Mouse (Mus musculus): Measurements from ENCODE around the gene Abce1. TPM values are rescaled to one million over a fixed set of nuclear protein-coding genes. Genes with fewer than 3 reads are reported as not detected.
"Not testable (repeated sequence)": the region's sequence is repeated elsewhere in the genome, so short reads cannot be mapped to it uniquely, and the experiment has no call there.

Gene Abce1
- total RNA-seq, 1 experiment = 168 TPM

GRCm38 (mm10) chr8:79712676-79713075, 1.1 kb upstream of the Abce1 start:
- H3K4me1 ChIP-seq (ENCODE audit: control insufficient read depth in 2 of 2, insufficient read depth in 2 of 2, low read length in 2 of 2, poor library complexity in 1 of 2) = peaks cover 0 to 2% of the 10 kb centered on the region in 2 experiments; a peak in 1 of 4 replicates
- peak overlapping the region; percentile 7; the same call in 1 of the 2 replicates for H3K27ac ChIP-seq (ENCODE audit: insufficient read depth, low read depth, low read length, poor library complexity, severe bottlenecking)
- in situ Hi-C loops (cut with MboI; ENCODE audit: low sequenced_read_pairs in 2 of 2, unreplicated experiment in 2 of 2) = no loop called here
- DNase-seq (ENCODE audit: low read depth, low spot score) = no peak
- peak overlapping the region; percentile 26; the same call in 1 of the 2 replicates for H3K9ac ChIP-seq (ENCODE audit: insufficient read depth, low read depth, low read length, poor library complexity, severe bottlenecking)
- peak overlapping the region; percentile 28 to 98; a peak in 2 of 4 replicates for H3K4me3 ChIP-seq (ENCODE audit: insufficient read depth in 1 of 2, low read depth in 1 of 2, low read length in 2 of 2, poor library complexity in 1 of 2, severe bottlenecking in 1 of 2)
- H3K9me3 ChIP-seq (ENCODE audit: control insufficient read depth, insufficient read depth, low read depth, low read length) = no peaks in the 10 kb centered on the region
- no peak for TF ChIP-seq CHD2 (IDR thresholded peaks at IDR 0.05; ENCODE audit: low read depth, low read length)
- TF ChIP-seq ZNF384 (IDR thresholded peaks at IDR 0.05; ENCODE audit: low read depth, low read length) = no peak
- TF ChIP-seq HCFC1 (IDR thresholded peaks at IDR 0.05; ENCODE audit: borderline replicate concordance, insufficient read depth, low read length) = no peak
- no peak for TF ChIP-seq MAFK (IDR thresholded peaks at IDR 0.05; ENCODE audit: insufficient read depth, low read depth, low read length)
- TF ChIP-seq ZC3H11A (IDR thresholded peaks at IDR 0.05; ENCODE audit: borderline replicate concordance, low read depth, low read length) = no peak
- H3K36me3 ChIP-seq (ENCODE audit: control insufficient read depth, insufficient read depth, low read length, poor library complexity, severe bottlenecking) = no peaks in the 10 kb centered on the region; the same call in none of the 2 replicates

DNA sequence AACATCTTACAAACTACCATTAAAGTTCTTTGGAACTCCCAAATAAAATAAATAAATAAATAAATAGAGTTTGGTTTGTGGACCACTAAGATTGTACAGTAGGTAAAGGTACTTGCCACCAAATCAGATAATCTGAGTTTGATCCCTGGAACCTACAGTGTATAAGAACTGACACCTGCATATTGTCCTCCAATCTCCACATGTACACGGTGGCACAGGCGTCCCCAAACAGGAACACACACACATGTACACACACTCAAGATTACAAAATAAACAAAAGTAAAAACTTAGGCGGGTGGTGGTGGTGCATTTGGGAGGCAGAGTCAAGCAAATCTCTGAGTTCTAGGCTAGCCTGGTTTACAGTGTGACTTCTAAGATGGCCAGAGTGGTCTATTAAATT, 4.9 kb downstream of the Abce1 start:
- in situ Hi-C loops (cut with MboI; ENCODE audit: low sequenced_read_pairs in 2 of 2, unreplicated experiment in 2 of 2) = no loop called here

DNA sequence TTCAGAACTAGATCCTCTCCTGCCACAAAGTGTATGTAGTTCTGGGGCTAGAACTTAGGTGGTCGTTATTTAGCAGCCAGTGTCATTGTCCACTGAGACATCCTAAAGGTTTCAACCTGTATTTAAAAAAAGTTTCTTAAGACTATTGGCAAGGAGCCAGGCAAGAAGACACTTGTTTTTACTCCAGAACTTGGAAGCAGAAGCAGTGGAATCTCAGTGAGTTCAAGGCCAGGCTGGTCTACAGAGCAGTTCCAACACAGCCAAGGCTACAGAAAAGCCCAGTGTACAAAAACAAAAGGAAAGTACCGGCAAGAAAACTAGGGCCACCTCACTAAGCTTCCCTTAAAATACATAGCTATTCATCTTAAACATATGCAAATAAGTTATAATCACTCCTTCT, 19.0 kb downstream of the Abce1 start:
- in situ Hi-C loops (cut with MboI; ENCODE audit: low sequenced_read_pairs in 2 of 2, unreplicated experiment in 2 of 2) = loop anchor here in 1 of 2 experiments (25.0 kb wide), 1 partner anchor 1045 kb away; the partner anchor contains the start of gene Smarca5
- no peak for TF ChIP-seq HCFC1 (IDR thresholded peaks at IDR 0.05; ENCODE audit: borderline replicate concordance, insufficient read depth, low read length)
- no peak for TF ChIP-seq MAFK (IDR thresholded peaks at IDR 0.05; ENCODE audit: insufficient read depth, low read depth, low read length)
- TF ChIP-seq ZC3H11A (IDR thresholded peaks at IDR 0.05; ENCODE audit: borderline replicate concordance, low read depth, low read length) = no peak

More for the DNA sequence above, 4.9 kb downstream of the Abce1 start:
- no peaks in the 10 kb centered on the region for H3K9me3 ChIP-seq (ENCODE audit: control insufficient read depth, insufficient read depth, low read depth, low read length)
- H3K27ac ChIP-seq (ENCODE audit: insufficient read depth, low read depth, low read length, poor library complexity, severe bottlenecking) = no peak overlapping the region
- no peak for TF ChIP-seq CHD2 (IDR thresholded peaks at IDR 0.05; ENCODE audit: low read depth, low read length)
- no peak for TF ChIP-seq MAFK (IDR thresholded peaks at IDR 0.05; ENCODE audit: insufficient read depth, low read depth, low read length)
- no peak for TF ChIP-seq ZNF384 (IDR thresholded peaks at IDR 0.05; ENCODE audit: low read depth, low read length)
- no peak for TF ChIP-seq ZC3H11A (IDR thresholded peaks at IDR 0.05; ENCODE audit: borderline replicate concordance, low read depth, low read length)
- TF ChIP-seq HCFC1 (IDR thresholded peaks at IDR 0.05; ENCODE audit: borderline replicate concordance, insufficient read depth, low read length) = no peak
- H3K9ac ChIP-seq (ENCODE audit: insufficient read depth, low read depth, low read length, poor library complexity, severe bottlenecking) = no peak overlapping the region
- no peak for DNase-seq (ENCODE audit: low read depth, low spot score)
- no peak overlapping the region for H3K4me3 ChIP-seq (ENCODE audit: insufficient read depth in 1 of 2, low read depth in 1 of 2, low read length in 2 of 2, poor library complexity in 1 of 2, severe bottlenecking in 1 of 2)
- peaks cover 0 to 2% of the 10 kb centered on the region in 2 experiments; a peak in 1 of 4 replicates for H3K4me1 ChIP-seq (ENCODE audit: control insufficient read depth in 2 of 2, insufficient read depth in 2 of 2, low read length in 2 of 2, poor library complexity in 1 of 2)
- peaks cover 21% of the 10 kb centered on the region for H3K36me3 ChIP-seq (ENCODE audit: control insufficient read depth, insufficient read depth, low read length, poor library complexity, severe bottlenecking)

DNA sequence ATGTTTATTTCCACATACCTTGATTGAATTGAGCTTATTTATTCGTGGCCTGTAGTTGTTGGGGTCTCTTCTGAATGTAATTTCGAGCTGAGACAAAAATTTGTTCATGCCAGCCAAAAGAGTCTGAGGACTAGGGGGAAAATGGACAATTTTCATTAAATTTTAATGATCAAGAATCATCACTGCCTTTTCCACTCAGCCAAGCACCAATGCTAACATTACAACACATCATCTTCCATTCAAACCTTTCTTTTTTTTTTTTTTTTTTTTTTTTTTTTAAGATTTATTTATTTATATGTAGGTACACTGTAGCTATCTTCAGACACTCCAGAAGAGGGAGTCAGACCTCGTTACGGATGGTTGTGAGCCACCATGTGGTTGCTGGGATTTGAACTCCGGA, 25.6 kb downstream of the Abce1 start:
- H3K27ac ChIP-seq (ENCODE audit: insufficient read depth, low read depth, low read length, poor library complexity, severe bottlenecking); H3K9ac ChIP-seq (ENCODE audit: insufficient read depth, low read depth, low read length, poor library complexity, severe bottlenecking); DNase-seq (ENCODE audit: low read depth, low spot score); H3K4me1 ChIP-seq (ENCODE audit: control insufficient read depth in 2 of 2, insufficient read depth in 2 of 2, low read length in 2 of 2, poor library complexity in 1 of 2); H3K4me3 ChIP-seq (ENCODE audit: insufficient read depth in 1 of 2, low read depth in 1 of 2, low read length in 2 of 2, poor library complexity in 1 of 2, severe bottlenecking in 1 of 2); H3K9me3 ChIP-seq (ENCODE audit: control insufficient read depth, insufficient read depth, low read depth, low read length): not testable (repeated sequence)
- in situ Hi-C loops (cut with MboI; ENCODE audit: low sequenced_read_pairs in 2 of 2, unreplicated experiment in 2 of 2) = loop anchor here in 1 of 2 experiments (25.0 kb wide), 1 partner anchor 1051 kb away; the partner anchor contains the start of gene Smarca5
- H3K36me3 ChIP-seq (ENCODE audit: control insufficient read depth, insufficient read depth, low read length, poor library complexity, severe bottlenecking) = peaks cover 16% of the 10 kb centered on the region
- peak; percentile 74 for TF ChIP-seq ZNF384 (IDR thresholded peaks at IDR 0.05; ENCODE audit: low read depth, low read length)

More for the DNA sequence above, 19.0 kb downstream of the Abce1 start:
- Histone ChIP-seq H3K36me3 (ENCODE audit: control insufficient read depth, insufficient read depth, low read length, poor library complexity, severe bottlenecking) (peaks cover 17% of the 10 kb centered on the region), H3K4me1 (ENCODE audit: control insufficient read depth in 2 of 2, insufficient read depth in 2 of 2, low read length in 2 of 2, poor library complexity in 1 of 2) (no peaks in the 10 kb centered on the region), H3K9me3 (ENCODE audit: control insufficient read depth, insufficient read depth, low read depth, low read length) (no peaks in the 10 kb centered on the region), H3K9ac (ENCODE audit: insufficient read depth, low read depth, low read length, poor library complexity, severe bottlenecking) (no peak overlapping the region), H3K27ac (ENCODE audit: insufficient read depth, low read depth, low read length, poor library complexity, severe bottlenecking) (no peak overlapping the region), H3K4me3 (ENCODE audit: insufficient read depth in 1 of 2, low read depth in 1 of 2, low read length in 2 of 2, poor library complexity in 1 of 2, severe bottlenecking in 1 of 2) (no peak overlapping the region)
- no peak for DNase-seq (ENCODE audit: low read depth, low spot score)

- no peak for DNase-seq (ENCODE audit: low read depth, low spot score)
- H3K4me1 ChIP-seq (ENCODE audit: control insufficient read depth in 2 of 2, insufficient read depth in 2 of 2, low read length in 2 of 2, poor library complexity in 1 of 2) = peaks cover 0 to 2% of the 10 kb centered on the region in 2 experiments; a peak in 1 of 4 replicates
- no peak for TF ChIP-seq CHD2 (IDR thresholded peaks at IDR 0.05; ENCODE audit: low read depth, low read length)
- TF ChIP-seq ZC3H11A (IDR thresholded peaks at IDR 0.05; ENCODE audit: borderline replicate concordance, low read depth, low read length) = no peak
- TF ChIP-seq ZNF384 (IDR thresholded peaks at IDR 0.05; ENCODE audit: low read depth, low read length) = no peak
- no peak for TF ChIP-seq HCFC1 (IDR thresholded peaks at IDR 0.05; ENCODE audit: borderline replicate concordance, insufficient read depth, low read length)
- TF ChIP-seq MAFK (IDR thresholded peaks at IDR 0.05; ENCODE audit: insufficient read depth, low read depth, low read length) = no peak
- peaks cover 11% of the 10 kb centered on the region for H3K36me3 ChIP-seq (ENCODE audit: control insufficient read depth, insufficient read depth, low read length, poor library complexity, severe bottlenecking)
- no peak overlapping the region for H3K27ac ChIP-seq (ENCODE audit: insufficient read depth, low read depth, low read length, poor library complexity, severe bottlenecking)
- in situ Hi-C loops (cut with MboI; ENCODE audit: low sequenced_read_pairs in 2 of 2, unreplicated experiment in 2 of 2) = loop anchor here in 1 of 2 experiments (25.0 kb wide), 1 partner anchor 1056 kb away; the partner anchor contains the start of gene Smarca5
- no peak overlapping the region for H3K9ac ChIP-seq (ENCODE audit: insufficient read depth, low read depth, low read length, poor library complexity, severe bottlenecking)
- H3K4me3 ChIP-seq (ENCODE audit: insufficient read depth in 1 of 2, low read depth in 1 of 2, low read length in 2 of 2, poor library complexity in 1 of 2, severe bottlenecking in 1 of 2) = peak overlapping the region; percentile 26 to 53; a peak in 2 of 4 replicates
- no peaks in the 10 kb centered on the region for H3K9me3 ChIP-seq (ENCODE audit: control insufficient read depth, insufficient read depth, low read depth, low read length)
Measured at GRCm38 (mm10) chr8:79680965-79681364, 30.6 kb downstream of the Abce1 start.

Data from ES-E14 (cell line).